Mouse (Mus musculus) kidney, adult 2 months (tissue): ENCODE results near the gene Zswim4.

Experiments
- CTCF ChIP-seq: fragments of 200-500 bp; conservative IDR thresholded peaks from 2 replicates; pipeline ENCODE4 v1.5.1; 2011; ENCODE audit warnings: low read depth, mild to moderate bottlenecking, control low read depth, low read length, moderate library complexity, mixed read lengths; ENCODE audit not compliant: insufficient read depth, insufficient read length
- POLR2A ChIP-seq: fragments of 200-500 bp; IDR thresholded peaks from one replicate; pipeline ENCODE4 v1.6.1; 2011; ENCODE audit warnings: low read depth, low read length, control low read depth

DNA sequence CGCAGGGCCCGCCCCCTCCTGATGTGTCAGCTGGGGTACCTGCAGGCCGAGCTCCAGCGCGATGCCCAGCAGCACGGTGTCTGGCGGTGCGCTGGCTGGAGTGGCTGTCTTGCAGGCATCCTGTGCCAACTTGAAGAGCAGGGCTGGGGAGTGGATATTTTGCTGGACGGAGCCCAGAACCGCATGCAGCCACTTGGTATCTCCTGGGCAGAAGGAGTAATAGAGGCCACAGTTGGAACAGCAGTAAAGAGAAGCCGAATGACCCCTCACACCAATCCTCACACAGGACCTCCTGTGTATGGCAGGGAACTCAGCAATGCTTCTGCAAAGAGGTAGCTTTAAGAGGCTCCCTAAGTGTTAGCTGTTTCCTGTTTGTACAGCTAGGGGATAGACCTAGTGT lies 19.6 kb downstream of the Zswim4 start:
- TF ChIP-seq CTCF (no peak), POLR2A (no peak)
